Mouse (Mus musculus): ENCODE measurements at regions not wholly inside any gene's neighbourhood (a gene's known extent, or its start where the extent isn't known, plus 50 kb on each side); places are given as distances from the start of the nearest gene placed in this dataset.

DNA sequence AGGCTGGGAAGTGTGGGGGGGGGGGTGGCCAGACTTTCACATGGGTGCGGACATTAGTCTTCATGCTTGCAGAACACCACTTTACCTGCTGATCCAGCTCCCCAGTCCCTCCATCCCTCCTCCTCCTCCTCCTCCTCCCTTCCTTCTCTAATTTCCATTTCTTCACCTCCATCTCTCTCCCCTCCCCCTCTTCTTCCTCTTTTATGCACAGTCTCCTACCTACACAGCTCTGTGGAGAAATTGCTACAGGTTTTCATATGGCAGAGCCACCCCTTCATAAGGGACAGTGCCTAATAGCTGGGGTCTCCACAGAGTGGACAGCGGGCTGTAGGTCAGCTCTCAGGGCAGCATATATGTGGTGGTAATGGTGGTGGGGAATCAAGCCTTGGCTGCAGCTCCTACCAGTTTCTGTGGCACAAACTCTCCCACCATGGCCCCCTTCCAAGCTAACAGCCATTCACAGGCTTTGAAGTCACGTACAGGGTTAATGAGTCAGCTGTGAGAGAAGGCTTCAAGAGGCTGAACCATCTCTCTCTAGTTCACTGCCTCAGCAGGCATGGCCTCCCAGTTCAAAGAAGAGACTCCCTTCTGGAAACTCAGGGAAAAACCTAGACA, 136.3 kb upstream of the Irf2bp2 start:
- no peak for TF ChIP-seq POLR2A (IDR thresholded peaks at IDR 0.05; ENCODE audit: insufficient read depth, low read length)
- no peak for TF ChIP-seq CTCF (IDR thresholded peaks at IDR 0.05; ENCODE audit: low read depth, low read length)
